Mouse (Mus musculus) CD4-positive naive resting alpha-beta T cell, adult 57 days (primary cell): ENCODE results near the gene Relch. TPM values are rescaled to one million over a fixed set of nuclear protein-coding genes. Genes with fewer than 3 reads are reported as not detected.

ENCODE experiments used
- total RNA-seq: library from RNA; stranded (reverse); gene quantifications from one replicate; pipeline ENCODE4 v1.2.4, GENCODE M21; 2023

Gene Relch
- total RNA-seq: 92.3 TPM

DNA sequence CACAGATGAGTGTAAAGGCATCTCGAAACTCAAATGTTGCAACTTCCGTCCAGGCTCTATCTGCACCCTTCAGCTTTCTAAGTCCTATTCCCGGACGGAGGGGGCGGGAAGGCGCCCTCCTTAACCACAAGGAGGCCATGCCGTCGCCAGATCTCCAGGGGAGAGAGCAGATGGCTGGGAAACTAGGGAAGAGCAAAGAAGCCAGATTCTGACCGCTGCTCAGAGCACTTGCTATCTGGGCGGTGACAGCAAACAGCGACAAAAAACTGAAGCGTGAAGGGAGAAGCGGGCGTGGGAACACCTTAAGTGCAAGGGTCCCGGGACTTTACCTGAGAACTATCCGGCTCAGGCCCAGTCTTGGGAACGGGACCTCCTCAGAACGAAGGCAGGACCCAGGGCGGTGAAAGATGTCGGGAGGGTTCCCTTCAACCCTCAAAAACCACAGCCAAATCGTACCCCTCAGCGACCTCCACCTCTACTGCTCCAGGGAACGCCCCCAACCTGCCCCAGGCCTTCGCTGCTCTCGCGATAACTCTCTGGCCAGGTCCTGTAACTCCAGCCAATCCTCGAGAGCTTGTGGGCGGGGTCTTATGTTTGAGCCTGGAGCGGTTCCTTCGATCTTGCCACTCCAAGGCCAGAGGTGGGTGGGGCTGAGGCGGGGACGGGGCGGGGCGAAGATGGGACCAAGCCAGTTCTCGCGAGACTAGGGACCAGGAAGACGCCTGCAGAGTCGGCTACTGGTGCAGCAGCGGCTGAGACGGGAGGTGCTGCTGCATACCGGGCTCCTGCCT lies at the start of gene Relch, which contains the start of gene Pign:
Gene Relch (plus strand): TSS at position 691 of the 791 bp plus-strand sequence.
Gene Pign (minus strand): TSS at position 507 of the 791 bp plus-strand sequence.

DNA sequence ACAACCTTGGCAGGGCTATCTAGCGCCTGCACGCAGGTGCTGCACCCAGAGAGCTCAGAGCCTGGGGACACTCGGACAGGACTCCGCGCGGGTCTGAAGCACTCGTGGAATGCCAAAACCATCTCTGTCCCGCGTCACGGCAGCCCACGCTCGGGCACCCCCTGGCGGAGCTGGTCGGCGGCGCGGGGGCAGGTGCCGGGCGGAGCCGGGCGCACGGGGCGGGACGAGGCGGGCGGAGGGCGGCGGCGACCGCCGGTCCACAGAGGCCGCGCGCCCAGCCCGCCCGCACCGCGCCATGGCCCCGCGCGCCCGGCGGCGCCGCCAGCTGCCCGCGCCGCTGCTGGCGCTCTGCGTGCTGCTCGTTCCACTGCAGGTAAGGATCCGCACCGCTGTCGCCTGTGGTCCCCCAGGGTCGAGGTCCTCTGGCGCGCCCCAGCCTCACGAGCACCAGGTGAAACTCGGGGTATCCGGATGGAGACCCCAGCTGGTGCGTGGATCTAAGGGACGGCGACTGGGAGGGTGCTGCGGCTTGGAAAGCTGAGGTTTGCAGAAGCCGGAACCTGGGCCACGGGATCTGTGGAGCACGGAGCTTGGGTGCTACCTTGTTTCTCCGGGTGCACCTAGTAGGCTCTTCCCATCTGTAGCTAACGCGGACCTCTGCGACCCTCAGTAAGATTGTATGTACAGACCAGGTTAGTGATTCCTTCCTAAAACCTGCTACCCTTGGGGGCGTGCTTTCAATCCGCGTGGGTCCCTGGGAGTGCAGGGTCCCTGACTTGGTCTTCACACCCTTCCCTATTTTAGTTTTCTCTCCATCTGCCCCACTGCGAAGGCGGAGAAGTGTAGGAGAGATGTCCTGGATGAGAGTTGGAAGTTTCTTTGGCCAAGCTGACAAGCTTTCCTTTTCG lies 117.0 kb downstream of the Relch start, which contains the start of gene Tnfrsf11a:
Gene Tnfrsf11a (plus strand): TSS at position 262 of the 908 bp plus-strand sequence.

Other genes starting within 250 kb of the Relch start
- 35.1 TPM for gene Pign, start 184 bp upstream of the Relch start, total RNA-seq
- 0.18 TPM for gene Tnfrsf11a, start 116.9 kb downstream of the Relch start, total RNA-seq